Mouse (Mus musculus) midbrain, embryonic 16.5 days (tissue): Measurements from ENCODE around the gene Arid1b. TPM values are rescaled to one million over a fixed set of nuclear protein-coding genes. Genes with fewer than 3 reads are reported as not detected.

Experiments used
- ATAC-seq: fragments of 200-750 bp; cut with Nextera tagmentation; 2 replicates; pipeline ENCODE4 v1.8.0; 2017; ENCODE audit warnings: moderate TSS enrichment
- H3K27ac ChIP-seq: fragments of 300-500 bp; sonication (generic); 2 replicates; pipeline ENCODE4 v1.5.1; 2014; ENCODE audit warnings: mild to moderate bottlenecking, low read length, mixed read lengths
- H3K27me3 ChIP-seq: fragments of 300-500 bp; sonication (generic); 2 replicates; pipeline ENCODE4 v1.6.1; 2014; ENCODE audit warnings: low read depth, low read length, mixed read lengths; ENCODE audit not compliant: control insufficient read depth, insufficient read depth
- H3K36me3 ChIP-seq: fragments of 300-500 bp; sonication (generic); 2 replicates; pipeline ENCODE4 v1.6.1; 2014; ENCODE audit warnings: mild to moderate bottlenecking, low read length, moderate library complexity, mixed read lengths; ENCODE audit not compliant: control insufficient read depth, insufficient read depth
- H3K4me1 ChIP-seq: fragments of 300-500 bp; sonication (generic); 2 replicates; pipeline ENCODE4 v1.6.1; 2014; ENCODE audit warnings: mild to moderate bottlenecking, low read length, mixed read lengths; ENCODE audit not compliant: control insufficient read depth, insufficient read depth
- H3K4me2 ChIP-seq: fragments of 300-500 bp; sonication (generic); 2 replicates; pipeline ENCODE4 v1.6.1; 2014; ENCODE audit warnings: mild to moderate bottlenecking, low read length, mixed read lengths
- H3K4me3 ChIP-seq: fragments of 300-500 bp; sonication (generic); 2 replicates; pipeline ENCODE4 v1.5.1; 2014; ENCODE audit warnings: low read depth, mild to moderate bottlenecking, low read length, moderate library complexity, mixed read lengths
- H3K9ac ChIP-seq: fragments of 300-500 bp; sonication (generic); 2 replicates; pipeline ENCODE4 v1.6.1; 2014; ENCODE audit warnings: low read depth, low read length, mixed read lengths
- H3K9me3 ChIP-seq: fragments of 300-500 bp; sonication (generic); replicated peaks from 2 replicates; pipeline ENCODE4 v1.6.1; 2014; ENCODE audit warnings: mild to moderate bottlenecking, low read length, mixed read lengths; ENCODE audit not compliant: control insufficient read depth, poor library complexity, severe bottlenecking
- WGBS: fragments of 180-500 bp; shearing (Covaris S2); extraction: QIAGEN DNeasy Blood & Tissue Kit; methylation state at CpG from one replicate; pipeline ENCODE4 v1.1.7; 2014; 5-methylcytosine and 5-hydroxymethylcytosine counted together
- polyA plus RNA-seq: library from polyadenylated mRNA; unstranded; fragments of >200 nt; fragmentation: Nextera tagmentation; extraction: Ambion mirVana; gene quantifications from 2 replicates; pipeline ENCODE4 v1.2.1, GENCODE M21; 2015

The Arid1b gene
- polyA plus RNA-seq, 1 experiment from 2014 or later = 13.1 TPM

DNA sequence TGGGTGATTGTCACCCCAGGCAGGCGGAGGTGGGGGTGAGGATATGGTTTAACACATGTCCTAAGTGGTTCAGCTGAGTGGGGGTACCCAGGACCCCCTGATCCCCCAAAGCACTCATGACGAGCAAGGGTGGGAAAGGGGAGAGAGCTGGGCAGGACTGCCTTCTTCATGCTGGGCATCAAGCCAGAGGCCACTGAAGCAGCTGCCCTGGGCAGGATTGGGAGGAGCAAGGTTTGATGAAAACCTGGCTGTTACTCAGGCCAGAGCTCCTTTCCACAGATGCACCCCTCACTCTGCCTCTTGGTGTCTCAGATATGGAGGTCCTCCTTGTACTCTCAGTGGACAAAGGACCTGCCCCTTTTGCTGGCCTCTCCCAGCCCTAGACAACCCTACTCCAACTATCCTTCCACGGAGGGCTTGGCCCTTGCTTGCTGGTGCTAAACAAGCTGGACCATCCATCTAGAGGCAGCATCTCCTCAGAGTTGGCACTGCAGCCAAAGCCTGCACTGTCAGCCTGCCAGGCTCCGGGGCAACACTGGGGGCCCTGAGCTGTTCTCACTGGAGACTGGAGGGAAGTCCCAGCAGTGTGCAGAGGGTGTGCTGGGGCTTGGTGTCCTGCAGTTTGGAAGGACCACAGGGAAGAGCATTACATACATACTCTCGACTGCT is 304.9 kb downstream of the Arid1b start:
- Histone ChIP-seq H3K4me1 (peaks cover 25% of the 10 kb centered on the region), H3K9ac (no peak overlapping the region), H3K27ac (no peak overlapping the region), H3K9me3 (no peaks in the 10 kb centered on the region), H3K36me3 (no peaks in the 10 kb centered on the region; the same call in 1 of the 2 replicates), H3K4me2 (no peak overlapping the region), H3K27me3 (no peaks in the 10 kb centered on the region), H3K4me3 (no peak overlapping the region)
- ATAC-seq = peak; percentile 26; the same call in 1 of the 2 replicates
- WGBS = 81% methylated on average over 5 of the region's 5 CpGs

DNA sequence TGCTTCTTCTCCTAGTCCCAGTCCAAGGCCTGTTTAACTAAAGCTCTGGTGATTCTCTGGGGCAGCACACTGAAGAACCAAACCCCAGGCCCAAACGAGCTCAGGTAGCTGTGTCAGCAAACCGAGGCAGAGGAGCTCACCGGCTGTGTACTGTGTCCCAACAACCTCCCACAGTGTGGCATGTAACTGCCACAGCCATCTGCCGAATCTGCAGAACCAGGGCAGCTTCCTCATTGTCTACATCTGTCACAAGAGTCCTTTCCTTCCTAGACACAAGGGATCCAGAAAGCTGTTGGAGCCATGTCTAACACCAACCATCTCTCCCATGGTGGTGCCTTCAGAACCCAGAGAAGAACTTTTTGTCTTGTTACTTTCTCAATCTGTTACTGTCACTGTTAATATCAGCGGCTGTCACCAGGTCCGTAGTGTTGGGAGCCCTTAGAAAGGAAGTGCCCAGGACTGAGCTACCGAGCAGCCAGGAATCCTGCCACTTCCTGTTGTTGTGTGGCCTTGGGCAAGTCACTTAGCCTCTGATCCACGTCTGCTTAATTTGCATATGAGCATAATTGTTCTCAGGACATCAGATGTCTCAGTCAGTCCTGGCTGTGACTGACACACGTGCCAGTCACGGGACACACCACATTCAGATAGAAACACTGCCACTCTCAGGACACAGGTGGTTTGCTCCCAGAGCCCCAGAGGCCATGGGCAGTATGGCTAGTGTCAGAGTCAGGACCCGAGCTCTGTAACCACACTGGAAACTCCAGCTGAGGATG is 309.0 kb downstream of the Arid1b start:
- H3K4me2 ChIP-seq = no peak overlapping the region
- ATAC-seq = no peak
- H3K4me1 ChIP-seq = peaks cover 4% of the 10 kb centered on the region; the same call in 1 of the 2 replicates
- H3K27ac ChIP-seq = no peak overlapping the region
- no peaks in the 10 kb centered on the region for H3K9me3 ChIP-seq
- no peak overlapping the region for H3K4me3 ChIP-seq
- H3K9ac ChIP-seq = no peak overlapping the region
- 72% methylated on average over 11 of the region's 11 CpGs for WGBS
- no peaks in the 10 kb centered on the region for H3K27me3 ChIP-seq
- peaks cover 5% of the 10 kb centered on the region; the same call in 1 of the 2 replicates for H3K36me3 ChIP-seq

DNA sequence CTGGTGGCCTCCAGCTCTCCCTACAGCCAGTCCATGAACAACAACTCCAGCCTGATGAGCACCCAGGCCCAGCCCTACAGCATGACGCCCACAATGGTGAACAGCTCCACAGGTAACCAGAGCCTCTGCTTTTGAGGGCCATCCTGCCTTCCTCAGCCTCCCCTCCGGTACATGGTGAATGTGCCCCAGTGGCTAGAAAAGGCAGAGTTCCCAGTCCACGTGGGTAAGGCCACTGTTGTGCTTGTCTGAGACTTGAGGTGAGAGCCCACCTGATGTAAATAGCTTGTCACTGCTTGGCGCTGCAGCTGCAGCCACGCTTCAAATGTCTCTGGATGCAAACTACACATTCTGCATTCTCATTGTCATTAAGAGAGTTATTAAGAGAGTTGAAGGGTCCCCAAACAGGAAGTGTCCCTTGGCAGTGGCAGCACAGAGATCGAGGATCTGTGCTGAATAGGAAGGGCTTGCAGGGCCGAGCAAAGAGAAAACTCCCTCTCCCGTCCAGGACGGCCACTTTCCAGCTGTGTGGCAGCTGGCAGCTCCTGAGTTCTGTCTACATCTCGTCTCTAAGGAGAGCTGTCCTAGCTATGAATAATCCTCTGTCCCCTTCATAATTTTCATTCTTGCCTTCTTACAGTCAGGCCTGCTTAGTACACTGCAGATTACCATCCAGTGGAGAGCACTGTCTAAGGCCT is 311.8 kb downstream of the Arid1b start:
- no peak overlapping the region for H3K4me3 ChIP-seq
- peaks cover 17% of the 10 kb centered on the region for H3K4me1 ChIP-seq
- H3K27ac ChIP-seq = no peak overlapping the region
- H3K36me3 ChIP-seq = peaks cover 5% of the 10 kb centered on the region; the same call in 1 of the 2 replicates
- WGBS = 87% methylated on average over 10 of the region's 10 CpGs
- no peaks in the 10 kb centered on the region for H3K27me3 ChIP-seq
- H3K9me3 ChIP-seq = no peaks in the 10 kb centered on the region
- no peak for ATAC-seq
- H3K4me2 ChIP-seq = no peak overlapping the region
- H3K9ac ChIP-seq = no peak overlapping the region

DNA sequence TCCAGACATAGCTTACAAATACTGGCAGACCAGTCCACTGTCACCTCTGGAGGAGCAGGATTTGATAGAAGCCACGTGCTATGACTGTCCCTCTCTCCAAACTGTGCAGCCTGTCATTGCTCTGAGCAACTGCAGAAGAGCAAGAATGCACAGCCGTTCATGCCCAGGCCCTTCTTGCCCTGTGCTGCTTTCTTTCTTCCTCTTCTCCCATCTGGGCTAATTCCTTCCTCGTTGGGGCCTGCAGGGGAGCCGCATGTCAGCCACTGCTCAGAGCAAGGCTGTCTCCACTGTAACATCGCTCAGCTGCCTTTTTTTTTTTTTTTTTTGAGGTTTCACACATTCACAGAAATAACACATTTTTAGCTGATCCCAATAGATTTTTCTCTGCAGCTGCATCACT is 315.8 kb downstream of the Arid1b start:
- Histone ChIP-seq H3K4me1 (peaks cover 25% of the 10 kb centered on the region), H3K4me2 (no peak overlapping the region), H3K36me3 (peaks cover 5% of the 10 kb centered on the region; the same call in 1 of the 2 replicates), H3K4me3 (no peak overlapping the region), H3K9me3 (no peaks in the 10 kb centered on the region), H3K9ac (no peak overlapping the region), H3K27ac (no peak overlapping the region; the same call in 1 of the 2 replicates), H3K27me3 (no peaks in the 10 kb centered on the region)
- WGBS = 14% methylated on average over 5 of the region's 5 CpGs
- peak; percentile 73 for ATAC-seq

DNA sequence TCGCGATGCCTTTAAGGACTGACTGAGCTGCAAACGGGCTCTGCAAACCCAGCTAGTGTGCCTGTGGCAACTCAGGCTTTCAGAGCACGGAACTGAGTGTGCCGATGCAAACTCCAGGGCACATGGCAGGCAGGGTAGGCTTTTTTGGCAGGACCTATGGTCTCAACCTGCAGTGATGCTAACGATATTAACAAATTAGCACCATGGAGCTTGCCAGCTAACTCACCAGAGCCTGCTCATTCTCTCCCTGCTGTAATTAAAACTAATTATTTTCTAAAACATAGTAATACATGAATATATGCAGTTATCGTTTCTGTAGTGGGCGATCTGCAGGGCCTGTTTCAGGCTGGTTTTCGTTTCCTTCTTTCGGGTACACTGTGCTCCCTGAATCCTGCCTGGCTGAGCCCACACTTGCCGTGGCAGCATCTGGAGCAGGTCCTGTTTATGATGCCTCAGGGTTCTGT is 316.3 kb downstream of the Arid1b start:
- Histone ChIP-seq H3K4me3 (no peak overlapping the region), H3K27ac (no peak overlapping the region), H3K9me3 (no peaks in the 10 kb centered on the region), H3K9ac (no peak overlapping the region), H3K27me3 (no peaks in the 10 kb centered on the region), H3K4me1 (peaks cover 25% of the 10 kb centered on the region), H3K4me2 (no peak overlapping the region), H3K36me3 (peaks cover 5% of the 10 kb centered on the region; the same call in 1 of the 2 replicates)
- ATAC-seq = peak; percentile 52; the same call in 1 of the 2 replicates
- 53% methylated on average over 11 of the region's 11 CpGs for WGBS

DNA sequence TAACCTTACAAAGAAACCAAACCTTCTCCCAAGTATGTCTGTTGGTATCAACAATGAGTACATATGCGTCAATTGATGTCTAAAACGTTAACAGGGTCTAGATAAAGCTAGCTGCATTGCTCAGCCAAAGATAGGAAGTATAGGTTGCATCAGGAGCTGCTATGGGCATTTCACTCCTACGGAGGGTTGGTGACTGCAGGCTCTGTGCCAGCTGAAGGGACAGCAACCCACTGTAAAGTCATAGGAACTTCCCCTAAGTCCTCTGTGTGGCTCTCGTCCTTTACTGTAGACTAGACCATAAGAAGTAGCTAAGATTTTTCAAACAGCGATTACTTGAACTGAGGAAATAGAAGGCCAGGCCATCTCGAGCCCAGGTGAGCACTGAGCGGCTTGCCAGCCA is 316.9 kb downstream of the Arid1b start:
- 90% methylated on average over 7 of the region's 7 CpGs for WGBS
- H3K4me1 ChIP-seq = peaks cover 25% of the 10 kb centered on the region
- no peak overlapping the region for H3K9ac ChIP-seq
- no peaks in the 10 kb centered on the region for H3K9me3 ChIP-seq
- no peak overlapping the region for H3K4me2 ChIP-seq
- H3K36me3 ChIP-seq = peaks cover 5% of the 10 kb centered on the region; the same call in 1 of the 2 replicates
- no peaks in the 10 kb centered on the region for H3K27me3 ChIP-seq
- no peak for ATAC-seq
- H3K27ac ChIP-seq = no peak overlapping the region
- no peak overlapping the region for H3K4me3 ChIP-seq

DNA sequence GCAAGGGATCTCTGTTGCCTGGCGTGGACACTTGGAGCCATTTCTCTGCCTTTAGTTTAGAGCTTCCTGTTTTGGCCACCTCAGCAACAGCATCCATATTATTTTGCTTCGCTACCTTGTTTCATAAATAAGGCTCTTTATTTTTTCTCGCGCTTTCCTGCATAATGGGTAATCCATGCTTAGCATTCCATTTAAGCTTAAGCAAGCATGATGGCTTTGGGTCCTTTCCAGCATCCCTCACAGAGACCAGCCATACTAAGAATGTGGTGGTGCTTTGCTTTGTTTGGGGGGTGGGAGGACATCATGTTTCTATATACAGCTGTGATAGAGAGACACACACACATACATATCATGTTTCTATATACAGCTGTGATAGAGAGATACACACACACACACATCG is 318.2 kb downstream of the Arid1b start:
- no peak for ATAC-seq
- WGBS = 76% methylated on average over 5 of the region's 5 CpGs
- Histone ChIP-seq H3K9me3 (no peaks in the 10 kb centered on the region), H3K27ac (no peak overlapping the region), H3K27me3 (no peaks in the 10 kb centered on the region), H3K4me2 (no peak overlapping the region), H3K4me3 (no peak overlapping the region), H3K36me3 (no peaks in the 10 kb centered on the region), H3K9ac (no peak overlapping the region), H3K4me1 (peaks cover 25% of the 10 kb centered on the region)

DNA sequence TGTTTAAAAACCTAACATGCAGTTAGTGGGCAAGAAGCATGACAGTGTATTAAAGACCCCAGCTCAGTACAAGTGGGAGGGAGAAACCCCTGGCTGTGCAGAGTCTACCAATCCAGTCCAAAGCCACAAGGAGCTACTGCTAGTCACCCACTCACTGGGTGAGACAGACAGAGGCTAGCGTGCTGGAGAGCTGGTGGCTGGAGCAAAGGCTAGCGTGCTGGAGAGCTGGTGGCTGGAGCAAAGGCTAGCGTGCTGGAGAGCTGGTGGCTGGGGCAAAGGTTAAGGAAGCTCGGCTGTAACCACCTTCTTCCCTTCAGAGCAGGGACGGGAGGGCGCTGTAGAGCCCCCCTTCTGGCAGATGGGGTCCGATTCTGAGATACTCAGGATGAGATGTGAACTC is 320.6 kb downstream of the Arid1b start:
- no peaks in the 10 kb centered on the region for H3K9me3 ChIP-seq
- H3K4me2 ChIP-seq = no peak overlapping the region
- H3K36me3 ChIP-seq = peaks cover 4% of the 10 kb centered on the region; the same call in 1 of the 2 replicates
- ATAC-seq = no peak
- H3K27ac ChIP-seq = no peak overlapping the region
- H3K27me3 ChIP-seq = no peaks in the 10 kb centered on the region
- H3K9ac ChIP-seq = no peak overlapping the region
- H3K4me3 ChIP-seq = no peak overlapping the region
- 47% methylated on average over 7 of the region's 7 CpGs for WGBS
- H3K4me1 ChIP-seq = peaks cover 19% of the 10 kb centered on the region
